Mouse (Mus musculus): ENCODE results near the gene Kcna2. TPM values are rescaled to one million over a fixed set of nuclear protein-coding genes. Genes with fewer than 3 reads are reported as not detected.

Gene Kcna2
- total and polyA plus RNA-seq, 2 experiments: 0.54 to 1.2 TPM

DNA sequence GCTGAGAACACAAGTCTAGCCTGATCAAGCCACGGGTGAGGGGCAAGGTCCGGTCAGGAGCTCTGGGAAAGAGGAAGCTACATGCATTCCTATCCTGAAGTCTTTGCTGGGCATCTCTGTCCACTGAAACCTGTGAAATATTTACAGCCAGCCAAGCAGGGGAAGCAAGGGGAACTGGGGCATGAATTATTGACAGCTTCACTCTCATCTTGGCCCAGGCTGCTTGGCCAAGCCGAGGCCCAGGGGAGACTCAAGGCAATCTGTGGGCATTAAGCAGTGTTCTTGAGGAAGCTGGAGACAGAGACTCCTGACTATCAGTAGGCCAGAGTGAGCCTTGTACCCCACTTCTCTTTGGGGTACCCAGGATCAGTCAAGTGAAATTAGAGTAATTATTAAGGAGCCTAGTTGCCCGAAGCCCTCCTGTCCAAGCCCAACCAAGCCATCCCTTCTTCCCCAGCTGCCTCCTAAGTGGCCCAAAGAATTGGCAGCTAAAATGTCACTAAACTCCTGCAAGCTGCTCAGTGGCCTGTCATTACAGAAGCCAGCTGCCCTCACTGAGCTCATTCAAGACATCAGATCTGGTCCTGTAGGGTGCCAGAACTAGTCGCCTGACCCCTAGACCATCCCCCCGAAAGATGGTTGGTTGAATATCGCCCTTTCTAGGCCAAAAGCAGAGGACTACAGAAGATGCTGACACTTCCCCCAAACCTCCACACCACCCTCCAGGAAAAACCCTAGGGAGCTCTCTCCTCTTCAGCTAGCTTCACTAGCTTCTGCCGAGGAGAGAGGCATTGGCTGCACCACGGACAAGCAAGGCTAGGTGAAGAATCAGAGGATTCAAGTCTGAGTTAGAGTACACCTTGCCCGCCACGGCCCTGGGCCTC, 53.1 kb downstream of the Kcna2 start:
- Histone ChIP-seq H3K9ac (ENCODE audit: low read depth, low read length) (no peak overlapping the region), H3K4me1 (ENCODE audit: control insufficient read depth, insufficient read depth, low read length) (no peaks in the 10 kb centered on the region), H3K27me3 (ENCODE audit: control insufficient read depth, insufficient read depth, low read length) (no peaks in the 10 kb centered on the region), H3K27ac (replicated peaks; ENCODE audit: insufficient read depth, low read depth, low read length) (no peak overlapping the region), H3K79me2 (ENCODE audit: control insufficient read depth, insufficient read depth, low read length) (no peaks in the 10 kb centered on the region), H3K4me3 (ENCODE audit: insufficient read depth, low read depth, low read length) (no peak overlapping the region), H3K36me3 (ENCODE audit: control insufficient read depth, insufficient read depth, low read length) (no peaks in the 10 kb centered on the region)
- WGBS: 79% methylated on average over 11 of the region's 11 CpGs
- TF ChIP-seq POLR2A (IDR thresholded peaks at IDR 0.05; ENCODE audit: extremely low read depth, insufficient read depth, low read length): no peak
- TF ChIP-seq CTCF (IDR thresholded peaks at IDR 0.05; ENCODE audit: low read depth, low read length): no peak
- no peak for DNase-seq (ENCODE audit: extremely low read depth, low read depth, low spot score)

DNA sequence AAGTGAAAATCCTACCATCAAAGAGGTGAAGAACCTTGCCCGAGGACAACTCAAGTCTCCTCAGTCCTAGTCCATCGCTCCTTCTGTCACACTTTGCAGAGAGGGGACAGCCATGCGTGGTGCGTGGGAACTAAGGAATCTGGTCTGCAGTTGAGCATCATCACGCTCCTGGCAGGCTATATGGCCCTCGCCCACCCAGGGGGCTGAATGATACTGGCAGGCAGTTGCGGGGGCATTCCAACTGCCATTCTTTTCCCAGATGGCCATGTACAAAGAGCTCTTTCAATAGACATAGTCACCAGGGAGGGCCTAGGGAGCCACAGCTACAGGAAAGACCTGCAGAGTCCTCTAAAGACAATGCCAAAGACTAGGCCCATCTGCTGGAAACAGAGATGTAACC, 57.9 kb downstream of the Kcna2 start:
- H3K27ac ChIP-seq (replicated peaks; ENCODE audit: insufficient read depth, low read depth, low read length): no peak overlapping the region
- no peak overlapping the region for H3K9ac ChIP-seq (ENCODE audit: low read depth, low read length)
- DNase-seq (ENCODE audit: extremely low read depth, low read depth, low spot score): no peak
- TF ChIP-seq POLR2A (IDR thresholded peaks at IDR 0.05; ENCODE audit: extremely low read depth, insufficient read depth, low read length) (no peak), CTCF (IDR thresholded peaks at IDR 0.05; ENCODE audit: low read depth, low read length) (no peak)
- WGBS: 85% methylated on average over 7 of the region's 7 CpGs
- H3K79me2 ChIP-seq (ENCODE audit: control insufficient read depth, insufficient read depth, low read length): no peaks in the 10 kb centered on the region
- no peaks in the 10 kb centered on the region for H3K36me3 ChIP-seq (ENCODE audit: control insufficient read depth, insufficient read depth, low read length)
- H3K4me1 ChIP-seq (ENCODE audit: control insufficient read depth, insufficient read depth, low read length): no peaks in the 10 kb centered on the region
- no peak overlapping the region for H3K4me3 ChIP-seq (ENCODE audit: insufficient read depth, low read depth, low read length)
- H3K27me3 ChIP-seq (ENCODE audit: control insufficient read depth, insufficient read depth, low read length): peaks cover 6% of the 10 kb centered on the region; the same call in 1 of the 2 replicates

DNA sequence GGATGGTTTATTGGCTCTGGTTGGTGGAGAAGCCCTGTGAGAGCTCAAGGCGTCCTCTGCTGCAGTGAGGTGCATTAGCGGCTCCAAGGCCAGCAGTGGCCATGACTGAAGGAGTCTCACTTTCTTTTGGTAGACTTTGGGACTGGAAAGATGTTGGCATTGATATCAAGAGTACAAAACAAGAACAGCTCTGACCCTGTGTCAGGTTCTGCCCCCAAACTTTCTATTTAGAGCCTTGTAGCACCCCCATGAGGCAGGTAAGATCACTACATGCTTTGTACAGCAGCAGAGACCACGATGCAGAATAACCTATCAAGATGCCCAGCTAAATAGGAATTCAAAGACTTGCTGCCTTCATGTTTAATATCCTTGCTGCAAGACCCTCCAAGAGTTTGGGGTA, 58.5 kb downstream of the Kcna2 start:
- Histone ChIP-seq H3K36me3 (ENCODE audit: control insufficient read depth, insufficient read depth, low read length) (no peaks in the 10 kb centered on the region), H3K9ac (ENCODE audit: low read depth, low read length) (no peak overlapping the region), H3K79me2 (ENCODE audit: control insufficient read depth, insufficient read depth, low read length) (no peaks in the 10 kb centered on the region), H3K4me1 (ENCODE audit: control insufficient read depth, insufficient read depth, low read length) (no peaks in the 10 kb centered on the region), H3K4me3 (ENCODE audit: insufficient read depth, low read depth, low read length) (no peak overlapping the region), H3K27ac (replicated peaks; ENCODE audit: insufficient read depth, low read depth, low read length) (no peak overlapping the region), H3K27me3 (ENCODE audit: control insufficient read depth, insufficient read depth, low read length) (peaks cover 6% of the 10 kb centered on the region; the same call in 1 of the 2 replicates)
- TF ChIP-seq CTCF (IDR thresholded peaks at IDR 0.05; ENCODE audit: low read depth, low read length): no peak
- no peak for TF ChIP-seq POLR2A (IDR thresholded peaks at IDR 0.05; ENCODE audit: extremely low read depth, insufficient read depth, low read length)
- WGBS: 69% methylated on average over 3 of the region's 3 CpGs
- no peak for DNase-seq (ENCODE audit: extremely low read depth, low read depth, low spot score)

DNA sequence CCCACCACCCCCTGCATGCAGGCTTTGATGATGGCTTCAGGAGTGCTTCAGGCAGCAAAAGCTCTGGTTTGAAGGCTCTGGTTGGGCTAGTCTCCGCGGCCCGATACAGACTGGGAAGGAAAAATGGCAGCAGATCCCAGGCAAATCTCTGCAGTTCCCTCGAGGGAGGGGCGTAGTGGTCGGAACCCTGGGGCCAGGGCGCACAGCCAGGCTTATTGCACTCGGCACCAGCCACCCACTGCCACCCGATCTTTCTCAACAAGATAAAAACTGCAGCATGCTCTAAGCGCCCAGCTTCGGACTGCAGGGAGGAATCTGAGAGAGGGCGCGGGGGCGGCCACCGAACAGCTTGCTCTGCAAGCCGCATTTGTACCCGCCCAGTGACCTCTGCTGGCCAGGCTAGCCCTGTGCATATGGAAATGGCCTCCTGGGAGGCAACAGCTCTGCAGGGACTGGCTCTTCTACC, 58.9 kb downstream of the Kcna2 start:
- Histone ChIP-seq H3K9ac (ENCODE audit: low read depth, low read length) (no peak overlapping the region), H3K36me3 (ENCODE audit: control insufficient read depth, insufficient read depth, low read length) (no peaks in the 10 kb centered on the region), H3K4me1 (ENCODE audit: control insufficient read depth, insufficient read depth, low read length) (no peaks in the 10 kb centered on the region), H3K27me3 (ENCODE audit: control insufficient read depth, insufficient read depth, low read length) (peaks cover 6% of the 10 kb centered on the region; the same call in 1 of the 2 replicates), H3K79me2 (ENCODE audit: control insufficient read depth, insufficient read depth, low read length) (no peaks in the 10 kb centered on the region), H3K27ac (replicated peaks; ENCODE audit: insufficient read depth, low read depth, low read length) (no peak overlapping the region), H3K4me3 (ENCODE audit: insufficient read depth, low read depth, low read length) (no peak overlapping the region)
- TF ChIP-seq POLR2A (IDR thresholded peaks at IDR 0.05; ENCODE audit: extremely low read depth, insufficient read depth, low read length): no peak
- TF ChIP-seq CTCF (IDR thresholded peaks at IDR 0.05; ENCODE audit: low read depth, low read length): peak; percentile 23; the same call in 1 of the 2 replicates
- DNase-seq (ENCODE audit: extremely low read depth, low read depth, low spot score): no peak
- WGBS: 5% methylated on average over 17 of the region's 17 CpGs

DNA sequence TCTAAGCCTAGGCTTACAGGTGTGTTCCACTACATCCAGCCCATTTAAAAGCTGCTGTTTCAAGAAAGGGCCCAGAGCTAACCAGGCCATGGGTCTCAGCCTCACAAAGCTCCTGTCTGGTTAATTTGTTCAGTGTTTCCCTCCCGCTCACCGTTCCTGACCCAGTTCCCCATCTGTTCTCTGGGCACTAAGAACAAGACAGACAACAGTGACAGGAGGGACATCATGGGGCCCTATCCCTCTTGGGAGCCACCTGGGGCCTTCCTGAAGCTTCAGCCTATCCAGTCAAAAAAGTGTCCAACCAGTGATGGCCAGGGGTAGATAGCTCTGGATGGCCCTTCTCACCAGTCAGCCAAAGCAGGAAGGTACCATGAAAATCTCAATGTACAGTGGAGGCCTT, 61.8 kb downstream of the Kcna2 start:
- H3K9ac ChIP-seq (ENCODE audit: low read depth, low read length): no peak overlapping the region
- WGBS: 92% methylated on average over 2 of the region's 2 CpGs
- no peak for DNase-seq (ENCODE audit: extremely low read depth, low read depth, low spot score)
- H3K4me3 ChIP-seq (ENCODE audit: insufficient read depth, low read depth, low read length): no peak overlapping the region
- H3K79me2 ChIP-seq (ENCODE audit: control insufficient read depth, insufficient read depth, low read length): no peaks in the 10 kb centered on the region
- H3K4me1 ChIP-seq (ENCODE audit: control insufficient read depth, insufficient read depth, low read length): no peaks in the 10 kb centered on the region
- H3K27me3 ChIP-seq (ENCODE audit: control insufficient read depth, insufficient read depth, low read length): peaks cover 6% of the 10 kb centered on the region; the same call in 1 of the 2 replicates
- no peak for TF ChIP-seq CTCF (IDR thresholded peaks at IDR 0.05; ENCODE audit: low read depth, low read length)
- no peak for TF ChIP-seq POLR2A (IDR thresholded peaks at IDR 0.05; ENCODE audit: extremely low read depth, insufficient read depth, low read length)
- H3K36me3 ChIP-seq (ENCODE audit: control insufficient read depth, insufficient read depth, low read length): no peaks in the 10 kb centered on the region
- no peak overlapping the region for H3K27ac ChIP-seq (replicated peaks; ENCODE audit: insufficient read depth, low read depth, low read length)

Other genes starting within 250 kb of the Kcna2 start
- 0.09 and 0.13 TPM in 2 replicates for gene Kcna3, start 65.0 kb upstream of the Kcna2 start, total RNA-seq (2014; rRNA removed)
- gene Kcna3, start 65.0 kb upstream of the Kcna2 start, polyA plus RNA-seq (2012; rRNA removed): 0.21 and 0.33 TPM in 2 replicates
- not detected in 2 replicates for gene Kcna10, start 81.9 kb downstream of the Kcna2 start, total RNA-seq (2014; rRNA removed)
- gene Kcna10, start 81.9 kb downstream of the Kcna2 start, polyA plus RNA-seq (2012; rRNA removed): not detected in 2 replicates
- 0.09 and 0.13 TPM in 2 replicates for gene Cym, start 120.6 kb downstream of the Kcna2 start, total RNA-seq (2014; rRNA removed)
- gene Cym, start 120.6 kb downstream of the Kcna2 start, polyA plus RNA-seq (2012; rRNA removed): 0.14 TPM in 1 of 2 replicates, not detected in the other
- gene A630076J17Rik, start 129.5 kb downstream of the Kcna2 start, total RNA-seq (2014; rRNA removed): not detected in 2 replicates
- gene A630076J17Rik, start 129.5 kb downstream of the Kcna2 start, polyA plus RNA-seq (2012; rRNA removed): not detected in 2 replicates
- 1.0 and 1.2 TPM in 2 replicates for gene Prok1, start 138.6 kb downstream of the Kcna2 start, total RNA-seq (2014; rRNA removed)
- 4.9 and 5.6 TPM in 2 replicates for gene Prok1, start 138.6 kb downstream of the Kcna2 start, polyA plus RNA-seq (2012; rRNA removed)
- 50.9 and 52.1 TPM in 2 replicates for gene Lamtor5, start 177.7 kb downstream of the Kcna2 start, total RNA-seq (2014; rRNA removed)
- 48.9 and 54.5 TPM in 2 replicates for gene Lamtor5, start 177.7 kb downstream of the Kcna2 start, polyA plus RNA-seq (2012; rRNA removed)
- gene Slc16a4, start 190.1 kb downstream of the Kcna2 start, total RNA-seq (2014; rRNA removed): not detected in 2 replicates
- not detected in 2 replicates for gene Slc16a4, start 190.1 kb downstream of the Kcna2 start, polyA plus RNA-seq (2012; rRNA removed)
- 17.2 and 17.7 TPM in 2 replicates for gene Rbm15, start 232.5 kb downstream of the Kcna2 start, total RNA-seq (2014; rRNA removed)
- 4.2 and 4.4 TPM in 2 replicates for gene Rbm15, start 232.5 kb downstream of the Kcna2 start, polyA plus RNA-seq (2012; rRNA removed)

All from liver, adult 2 months (tissue).